Mouse (Mus musculus) thymus, postnatal 4 days (tissue): ENCODE measurements at regions not wholly inside any gene's neighbourhood (a gene's known extent, or its start where the extent isn't known, plus 50 kb on each side); places are given as distances from the start of the nearest gene placed in this dataset.

Experiments used
- DNase-seq: peaks from one replicate; pipeline ENCODE4 v3.0.0; 2021

DNA sequence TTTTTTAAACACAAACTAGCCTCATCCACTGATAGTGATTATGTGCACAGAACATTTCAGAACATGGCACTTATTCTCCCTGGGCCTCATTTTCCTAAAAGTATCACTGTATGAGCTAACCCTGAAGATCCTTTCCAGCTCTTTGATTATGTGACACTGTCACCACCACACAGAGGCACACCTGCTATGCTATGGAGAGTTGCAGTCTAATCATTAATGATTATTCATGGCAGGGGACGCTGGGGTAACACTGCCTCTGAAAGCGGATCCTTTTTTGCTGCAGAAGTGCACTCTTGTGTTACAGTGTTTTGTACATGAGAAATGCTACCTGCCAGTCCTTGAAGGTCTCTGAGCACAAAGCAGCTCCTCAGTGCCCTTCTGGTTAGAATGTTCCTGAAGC lies 615.3 kb upstream of the Fbxo33 start:
- no peak for DNase-seq

DNA sequence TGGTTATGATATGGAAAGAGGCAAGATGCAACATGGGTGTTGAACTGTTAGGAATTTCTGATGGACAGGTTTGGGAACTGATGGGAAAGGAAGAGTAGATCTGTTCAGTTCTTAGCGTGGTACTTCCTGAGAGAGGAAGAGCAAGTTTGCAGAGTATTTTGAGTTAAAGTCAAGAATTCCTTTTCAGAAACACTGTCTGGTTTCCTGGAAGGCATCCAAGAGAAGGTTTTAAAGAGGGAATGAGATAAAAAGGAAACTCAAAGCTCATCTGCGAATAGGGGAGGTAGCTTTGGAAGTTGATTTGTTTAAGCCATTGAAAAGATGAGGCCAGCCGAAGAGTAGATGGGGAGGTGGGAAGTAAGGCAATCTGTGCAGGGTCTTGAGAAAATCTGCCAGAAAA lies 603.4 kb upstream of the Fbxo33 start:
- no peak for DNase-seq

- DNase-seq = no peak
Measured at GRCm38 (mm10) chr12:59822435-59822834, 602.9 kb upstream of the Fbxo33 start.

DNA sequence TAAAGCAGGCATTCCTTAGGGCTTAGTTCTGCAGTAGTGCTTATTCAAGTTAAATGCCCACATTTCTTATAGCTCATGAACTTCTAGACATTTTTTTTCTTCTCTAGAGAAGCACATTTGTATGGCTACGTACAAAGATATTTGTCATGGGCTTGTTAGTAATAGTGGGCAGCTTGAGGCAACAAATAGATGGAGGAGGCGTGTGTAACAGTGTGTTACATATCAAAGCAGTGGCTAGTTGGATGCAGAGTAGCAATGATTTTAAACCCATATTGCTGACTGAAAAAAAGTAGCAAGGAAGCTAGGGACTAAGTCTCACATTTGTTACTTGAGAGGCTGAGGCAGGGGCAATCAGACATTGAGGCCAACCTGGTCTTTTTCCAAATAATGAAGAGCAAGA lies 602.2 kb upstream of the Fbxo33 start:
- no peak for DNase-seq

DNA sequence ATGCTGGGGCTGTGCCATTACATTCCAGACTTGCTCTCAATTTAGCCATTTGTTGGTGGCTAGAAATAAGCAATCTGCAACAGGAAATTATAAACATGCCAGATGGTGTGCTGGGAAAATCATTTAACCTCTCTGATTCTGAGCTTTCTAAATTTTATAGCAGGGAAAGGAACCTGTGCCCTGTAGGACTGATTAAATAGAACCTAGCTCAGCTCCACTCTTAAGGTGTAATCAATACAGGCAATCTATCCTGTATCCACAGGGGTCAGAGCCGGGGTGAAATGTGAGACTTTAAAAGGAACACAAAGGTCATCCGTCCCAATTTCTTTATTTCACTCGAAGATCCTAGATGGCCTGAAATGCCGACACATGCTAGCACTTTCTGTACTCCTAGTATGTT lies 596.4 kb upstream of the Fbxo33 start:
- DNase-seq = no peak

- DNase-seq = no peak
Measured at GRCm38 (mm10) chr12:59814356-59814755, 594.8 kb upstream of the Fbxo33 start.

GRCm38 (mm10) chr12:59809224-59809623 lies 589.7 kb upstream of the Fbxo33 start:
- no peak for DNase-seq

DNA sequence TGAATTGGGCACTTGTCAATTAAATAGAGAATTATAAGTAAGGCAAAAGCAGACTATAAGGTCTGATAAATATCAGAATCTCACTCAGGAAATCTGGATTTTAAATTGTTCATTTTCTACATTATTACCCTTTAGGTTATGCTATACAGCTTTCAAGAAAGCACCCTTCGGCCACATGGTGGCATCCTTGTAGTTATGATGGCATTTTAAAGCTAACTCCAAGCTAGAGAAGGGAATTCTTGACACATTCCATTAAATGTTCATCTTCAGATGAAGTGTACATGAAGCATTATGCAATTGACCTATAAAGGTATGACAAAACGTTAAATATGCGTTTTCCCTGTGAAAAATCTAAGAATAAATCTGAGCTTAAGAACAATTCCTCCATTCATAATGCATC lies 578.5 kb upstream of the Fbxo33 start:
- no peak for DNase-seq

DNA sequence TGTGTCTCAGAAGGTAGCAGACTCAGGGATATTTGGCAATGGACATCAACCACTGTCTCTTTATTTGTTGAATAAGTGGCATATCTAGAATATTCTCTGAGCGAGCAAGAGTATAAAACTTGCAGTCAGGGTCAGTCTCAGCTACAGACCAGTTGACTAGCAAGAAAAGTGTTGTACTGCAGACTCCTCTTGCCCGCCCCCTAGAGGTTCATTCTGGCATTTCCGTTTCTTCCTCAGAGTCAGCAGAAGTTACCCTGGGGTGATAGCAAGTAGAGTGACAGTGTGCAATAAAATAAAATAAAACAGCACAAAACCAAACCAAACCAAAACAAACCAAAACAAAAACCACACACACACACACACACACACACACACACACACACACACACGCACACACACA lies 571.9 kb upstream of the Fbxo33 start:
- DNase-seq = no peak

- no peak for DNase-seq
Measured at GRCm38 (mm10) chr12:59786831-59787230, 567.3 kb upstream of the Fbxo33 start.

DNA sequence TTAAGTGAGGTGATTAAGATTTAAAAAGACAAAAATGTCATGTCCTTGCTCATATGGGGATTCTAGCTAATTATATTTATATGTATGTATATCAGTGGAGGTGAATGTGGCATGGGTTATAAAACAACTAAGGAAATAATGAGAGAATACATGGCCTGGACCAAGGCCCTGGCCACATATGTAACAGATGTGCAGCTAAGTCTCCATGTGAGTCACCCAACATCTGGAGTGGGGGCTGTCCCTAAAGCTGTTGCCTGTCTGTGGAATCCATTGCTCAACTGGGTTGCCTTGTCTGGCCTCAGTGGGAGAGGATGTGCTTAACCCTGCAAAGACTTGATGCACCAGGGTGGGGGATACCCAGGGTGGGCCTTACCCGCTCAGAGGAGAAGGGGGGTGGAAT lies 551.5 kb upstream of the Fbxo33 start:
- no peak for DNase-seq

DNA sequence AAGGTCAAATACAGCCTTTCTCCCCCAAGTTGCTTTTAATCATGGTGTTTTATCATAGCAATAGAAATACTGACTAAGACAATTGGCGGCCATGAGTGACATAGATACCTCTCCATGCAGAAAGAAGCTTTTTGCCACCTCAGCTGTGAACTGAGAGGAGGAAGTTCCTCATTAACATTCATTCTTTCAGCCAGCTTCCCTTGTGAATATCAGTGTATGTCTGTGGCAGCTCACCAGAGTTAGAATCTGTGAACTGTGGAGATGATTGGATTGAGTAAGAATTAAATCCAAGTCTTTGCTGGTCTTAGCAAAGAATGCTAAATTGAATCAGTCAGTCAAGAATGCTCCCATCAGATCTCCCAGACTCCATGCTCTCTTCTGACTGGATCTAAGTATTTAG lies 542.7 kb upstream of the Fbxo33 start:
- DNase-seq = no peak

GRCm38 (mm10) chr12:59744768-59745167 lies 525.2 kb upstream of the Fbxo33 start:
- no peak for DNase-seq

DNA sequence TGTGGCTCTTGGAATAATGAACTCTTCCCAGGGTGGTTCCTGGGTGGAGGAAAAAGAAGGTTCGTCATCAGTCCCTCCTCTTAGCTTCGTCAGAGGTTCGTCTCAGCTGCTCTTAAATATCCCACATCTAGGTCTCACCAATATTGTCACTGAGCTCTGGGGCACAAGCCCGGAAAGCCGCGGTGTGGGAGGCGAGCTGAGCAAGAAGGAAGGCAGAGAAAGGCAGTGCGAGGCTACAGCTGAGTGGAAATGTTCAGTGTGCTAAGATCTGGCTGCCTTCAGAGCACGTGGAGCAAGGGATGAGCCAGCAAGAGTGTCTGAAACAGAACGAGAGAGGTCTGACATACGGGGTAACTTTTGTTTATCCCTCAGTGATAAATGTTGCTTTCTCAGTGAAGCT lies 523.7 kb upstream of the Fbxo33 start:
- DNase-seq = no peak

- no peak for DNase-seq
Measured at GRCm38 (mm10) chr12:59724951-59725350, 505.4 kb upstream of the Fbxo33 start.

DNA sequence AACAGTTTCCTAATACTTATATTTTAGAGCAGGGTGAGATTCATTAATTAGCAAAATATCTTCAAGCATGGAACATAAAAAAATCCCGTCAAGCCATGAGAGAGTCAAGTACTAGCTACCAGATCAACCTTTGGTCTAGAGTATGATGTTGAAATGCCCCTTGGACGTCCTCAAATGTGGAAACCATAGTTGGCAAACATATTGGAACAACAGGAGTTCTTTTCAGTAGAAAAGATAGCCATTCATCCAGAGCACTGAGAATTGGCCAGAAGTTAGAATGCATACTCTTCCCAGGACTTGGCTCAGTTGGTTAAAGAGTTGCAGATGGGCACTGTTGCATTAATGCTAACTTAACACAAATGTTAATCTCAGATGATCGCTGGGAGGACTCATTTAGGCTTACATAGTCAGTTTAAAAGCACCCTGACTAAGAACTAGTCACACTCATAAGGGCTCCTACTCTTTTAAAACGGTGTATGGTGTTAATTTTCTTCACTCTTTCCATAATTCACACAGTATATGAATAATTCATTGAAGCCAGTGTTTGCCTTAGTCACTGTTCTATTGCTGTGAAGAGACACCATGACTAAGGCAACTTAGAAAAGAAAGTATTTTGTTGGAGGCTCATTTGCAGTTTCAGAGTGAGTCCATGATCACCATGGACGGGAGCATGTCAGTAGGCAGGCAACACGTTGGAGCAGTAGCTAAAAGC lies 503.1 kb upstream of the Fbxo33 start:
- DNase-seq = no peak

- DNase-seq = no peak
Measured at GRCm38 (mm10) chr12:59713216-59713615, 493.7 kb upstream of the Fbxo33 start.

DNA sequence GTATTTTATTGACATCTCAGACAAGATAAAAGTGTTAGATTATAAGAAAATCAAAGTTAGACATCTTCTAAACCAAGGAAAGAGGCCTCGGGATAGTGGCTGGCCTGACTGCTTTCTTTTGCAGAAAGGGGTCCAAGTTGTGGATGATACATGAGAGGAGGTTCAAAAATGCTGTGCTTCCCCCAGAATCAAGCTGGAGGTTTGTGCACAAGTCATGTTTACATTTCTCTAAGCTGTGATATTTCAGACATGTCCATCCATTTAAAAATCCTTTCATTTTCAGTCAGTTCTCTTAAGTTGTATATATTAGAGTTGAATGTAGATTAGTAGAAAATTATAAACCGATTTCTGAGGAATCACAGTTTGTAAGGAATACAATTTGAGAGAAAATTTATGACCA lies 463.7 kb upstream of the Fbxo33 start:
- DNase-seq = no peak

DNA sequence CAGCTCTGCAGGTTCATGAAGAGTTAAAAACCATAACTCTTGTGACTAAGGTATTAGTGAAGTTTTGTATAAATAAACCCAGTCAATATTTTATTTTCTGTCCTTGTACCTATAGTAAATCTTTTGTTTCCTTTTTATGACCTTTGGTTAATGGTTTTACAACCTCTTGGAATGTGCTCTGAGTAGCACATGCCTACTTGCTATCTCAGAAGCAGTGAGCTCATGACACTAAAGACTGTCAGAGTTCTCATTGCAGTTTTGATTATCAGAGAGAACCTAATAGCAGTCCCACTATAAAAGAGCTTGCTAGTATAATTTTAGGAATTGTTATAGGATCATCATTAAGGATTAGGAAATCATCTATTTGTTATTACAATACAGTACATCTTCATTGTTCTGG lies 443.6 kb upstream of the Fbxo33 start:
- DNase-seq = no peak

- no peak for DNase-seq
Measured at GRCm38 (mm10) chr12:59630678-59631077, 411.2 kb upstream of the Fbxo33 start.

- DNase-seq = no peak
Measured at GRCm38 (mm10) chr12:59623147-59623546, 403.6 kb upstream of the Fbxo33 start.

- DNase-seq = no peak
Measured at GRCm38 (mm10) chr12:59621132-59621531, 401.6 kb upstream of the Fbxo33 start.

- DNase-seq = no peak
Measured at GRCm38 (mm10) chr12:59620340-59620739, 400.8 kb upstream of the Fbxo33 start.

- no peak for DNase-seq
Measured at GRCm38 (mm10) chr12:59616075-59616474, 396.6 kb upstream of the Fbxo33 start.

DNA sequence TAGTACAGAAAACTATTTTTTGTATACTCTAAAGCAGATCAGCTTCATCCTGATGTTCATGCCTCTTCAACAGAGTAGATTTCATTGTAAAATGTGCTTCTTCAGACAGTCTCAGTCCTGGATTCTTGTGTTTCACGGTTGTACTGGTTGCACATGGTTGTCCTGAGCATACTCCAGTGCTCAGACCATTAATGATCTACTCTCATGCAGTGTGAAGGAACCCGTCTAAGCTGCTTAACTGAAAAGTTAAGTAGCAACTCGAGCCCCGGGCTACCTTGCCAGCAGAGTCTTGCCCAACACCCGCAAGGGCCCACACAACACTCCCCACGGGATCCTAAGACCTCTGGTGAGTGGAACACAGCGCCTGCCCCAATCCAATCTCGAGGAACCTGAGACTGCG lies 380.3 kb upstream of the Fbxo33 start:
- no peak for DNase-seq

DNA sequence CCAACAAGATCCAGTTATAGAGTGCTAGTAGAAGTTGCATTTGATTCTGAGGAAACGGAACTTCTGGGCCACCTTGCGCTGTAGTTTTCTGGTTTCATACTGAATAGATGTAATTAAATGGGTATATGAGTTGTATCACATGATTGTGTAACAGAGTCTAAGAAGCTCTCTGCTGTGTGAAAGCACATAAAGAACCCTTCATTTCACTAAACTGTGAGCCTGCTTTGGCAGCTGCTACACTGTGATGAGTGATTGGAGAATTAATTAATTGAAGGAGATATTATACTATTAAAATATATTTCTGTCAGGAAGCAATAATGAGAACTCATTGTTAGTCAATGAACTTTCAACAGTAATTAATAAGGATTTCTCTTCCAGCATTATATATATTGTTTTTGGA lies 369.8 kb upstream of the Fbxo33 start:
- no peak for DNase-seq
